Mouse (Mus musculus) gonadal fat pad, adult 2 months (tissue): ENCODE results near the gene Sbno2. TPM values are rescaled to one million over a fixed set of nuclear protein-coding genes. Genes with fewer than 3 reads are reported as not detected.

Source experiments
- DNase-seq: peaks from one replicate; pipeline ENCODE4 v3.0.0-alpha.2; 2012; ENCODE audit warnings: low read depth
- polyA plus RNA-seq: library from polyadenylated mRNA; depleted of rRNA; stranded (reverse); fragments of >200 nt; gene quantifications from 2 replicates; pipeline ENCODE4 v1.2.3, GENCODE M21; 2012; rRNA removed

Gene Sbno2
- polyA plus RNA-seq, 1 experiment = 38.6 TPM

GRCm38 (mm10) chr10:80017771-80018170 is 87.6 kb downstream of the Sbno2 start:
- no peak for DNase-seq

- no peak for DNase-seq
Measured at GRCm38 (mm10) chr10:80017361-80017760, 88.0 kb downstream of the Sbno2 start.

GRCm38 (mm10) chr10:80016931-80017330 is 88.4 kb downstream of the Sbno2 start:
- DNase-seq = no peak

GRCm38 (mm10) chr10:80016511-80016910 is 88.9 kb downstream of the Sbno2 start, which contains the start of gene Arhgap45:
Arhgap45 (plus strand) TSS chr10:80016653.
- no peak for DNase-seq

GRCm38 (mm10) chr10:80015583-80015982 is 89.8 kb downstream of the Sbno2 start:
- DNase-seq = no peak

GRCm38 (mm10) chr10:80014484-80015290 is 90.7 kb downstream of the Sbno2 start:
- DNase-seq = no peak

- DNase-seq = no peak
Measured at GRCm38 (mm10) chr10:80013609-80014008, 91.8 kb downstream of the Sbno2 start.

- DNase-seq = no peak
Measured at GRCm38 (mm10) chr10:80011740-80012139, 93.6 kb downstream of the Sbno2 start.

Other genes starting within 250 kb of the Sbno2 start
- 6.6 and 7.0 TPM in 2 replicates for gene Prtn3, start 231.1 kb downstream of the Sbno2 start, polyA plus RNA-seq
- gene Plppr3, start 230.9 kb downstream of the Sbno2 start, polyA plus RNA-seq = 10.3 and 11.5 TPM in 2 replicates
- 0.56 and 0.74 TPM in 2 replicates for gene Elane, start 219.3 kb downstream of the Sbno2 start, polyA plus RNA-seq
- 6,877 and 11,546 TPM in 2 replicates for gene Cfd, start 214.7 kb downstream of the Sbno2 start, polyA plus RNA-seq
- 66.8 and 67.5 TPM in 2 replicates for gene Med16, start 196.6 kb downstream of the Sbno2 start, polyA plus RNA-seq
- not detected in 2 replicates for gene Gm26602, start 194.7 kb downstream of the Sbno2 start, polyA plus RNA-seq
- gene Kiss1r, start 188.6 kb downstream of the Sbno2 start, polyA plus RNA-seq = 7.9 and 8.3 TPM in 2 replicates
- gene R3hdm4, start 184.4 kb downstream of the Sbno2 start, polyA plus RNA-seq = 106 and 120 TPM in 2 replicates
- gene Arid3a, start 178.5 kb downstream of the Sbno2 start, polyA plus RNA-seq = 3.2 and 3.7 TPM in 2 replicates
- gene Wdr18, start 145.4 kb downstream of the Sbno2 start, polyA plus RNA-seq = 33.0 and 42.6 TPM in 2 replicates
- 0.36 and 0.46 TPM in 2 replicates for gene Grin3b, start 134.9 kb downstream of the Sbno2 start, polyA plus RNA-seq
- gene Tmem259, start 121.2 kb downstream of the Sbno2 start, polyA plus RNA-seq = 201 and 219 TPM in 2 replicates
- gene Cnn2, start 117.0 kb downstream of the Sbno2 start, polyA plus RNA-seq = 68.5 and 75.3 TPM in 2 replicates
- 5.5 and 8.5 TPM in 2 replicates for gene Abca7, start 109.1 kb downstream of the Sbno2 start, polyA plus RNA-seq
- 16.4 and 20.1 TPM in 2 replicates for gene Arhgap45, start 88.9 kb downstream of the Sbno2 start, polyA plus RNA-seq
- gene Polr2e, start 65.8 kb downstream of the Sbno2 start, polyA plus RNA-seq = 152 and 167 TPM in 2 replicates
- gene Gpx4, start 58.4 kb downstream of the Sbno2 start, polyA plus RNA-seq = 721 and 1,178 TPM in 2 replicates
- gene Stk11, start 10.2 kb upstream of the Sbno2 start, polyA plus RNA-seq = 108 TPM in 2 replicates
- 561 and 619 TPM in 2 replicates for gene Atp5d, start 33.1 kb upstream of the Sbno2 start, polyA plus RNA-seq
- gene Cbarp, start 35.3 kb upstream of the Sbno2 start, polyA plus RNA-seq = 32.6 and 47.3 TPM in 2 replicates
- 35.1 and 46.4 TPM in 2 replicates for gene Midn, start 42.7 kb upstream of the Sbno2 start, polyA plus RNA-seq
- gene Cirbp, start 60.4 kb upstream of the Sbno2 start, polyA plus RNA-seq = 159 and 198 TPM in 2 replicates
- 9.3 and 13.7 TPM in 2 replicates for gene 1600002K03Rik, start 67.4 kb upstream of the Sbno2 start, polyA plus RNA-seq
- 3.2 and 4.0 TPM in 2 replicates for gene Efna2, start 73.9 kb upstream of the Sbno2 start, polyA plus RNA-seq
- 52.5 and 54.1 TPM in 2 replicates for gene Mum1, start 120.9 kb upstream of the Sbno2 start, polyA plus RNA-seq
- 335 and 336 TPM in 2 replicates for gene Ndufs7, start 143.6 kb upstream of the Sbno2 start, polyA plus RNA-seq
- 252 and 295 TPM in 2 replicates for gene Gamt, start 155.4 kb upstream of the Sbno2 start, polyA plus RNA-seq
- 43.5 and 68.3 TPM in 2 replicates for gene Dazap1, start 155.9 kb upstream of the Sbno2 start, polyA plus RNA-seq
- 1,514 and 1,586 TPM in 2 replicates for gene Rps15, start 186.9 kb upstream of the Sbno2 start, polyA plus RNA-seq
- 1.4 and 1.5 TPM in 2 replicates for gene Apc2, start 190.4 kb upstream of the Sbno2 start, polyA plus RNA-seq
- gene 2310011J03Rik, start 215.0 kb upstream of the Sbno2 start, polyA plus RNA-seq = 55.9 and 62.7 TPM in 2 replicates
- 10.4 and 10.6 TPM in 2 replicates for gene Pcsk4, start 223.9 kb upstream of the Sbno2 start, polyA plus RNA-seq
- gene Reep6, start 224.4 kb upstream of the Sbno2 start, polyA plus RNA-seq = 28.7 and 51.2 TPM in 2 replicates
- gene Adamtsl5, start 242.8 kb upstream of the Sbno2 start, polyA plus RNA-seq = 11.2 and 18.2 TPM in 2 replicates